In the genomic region with DNA sequence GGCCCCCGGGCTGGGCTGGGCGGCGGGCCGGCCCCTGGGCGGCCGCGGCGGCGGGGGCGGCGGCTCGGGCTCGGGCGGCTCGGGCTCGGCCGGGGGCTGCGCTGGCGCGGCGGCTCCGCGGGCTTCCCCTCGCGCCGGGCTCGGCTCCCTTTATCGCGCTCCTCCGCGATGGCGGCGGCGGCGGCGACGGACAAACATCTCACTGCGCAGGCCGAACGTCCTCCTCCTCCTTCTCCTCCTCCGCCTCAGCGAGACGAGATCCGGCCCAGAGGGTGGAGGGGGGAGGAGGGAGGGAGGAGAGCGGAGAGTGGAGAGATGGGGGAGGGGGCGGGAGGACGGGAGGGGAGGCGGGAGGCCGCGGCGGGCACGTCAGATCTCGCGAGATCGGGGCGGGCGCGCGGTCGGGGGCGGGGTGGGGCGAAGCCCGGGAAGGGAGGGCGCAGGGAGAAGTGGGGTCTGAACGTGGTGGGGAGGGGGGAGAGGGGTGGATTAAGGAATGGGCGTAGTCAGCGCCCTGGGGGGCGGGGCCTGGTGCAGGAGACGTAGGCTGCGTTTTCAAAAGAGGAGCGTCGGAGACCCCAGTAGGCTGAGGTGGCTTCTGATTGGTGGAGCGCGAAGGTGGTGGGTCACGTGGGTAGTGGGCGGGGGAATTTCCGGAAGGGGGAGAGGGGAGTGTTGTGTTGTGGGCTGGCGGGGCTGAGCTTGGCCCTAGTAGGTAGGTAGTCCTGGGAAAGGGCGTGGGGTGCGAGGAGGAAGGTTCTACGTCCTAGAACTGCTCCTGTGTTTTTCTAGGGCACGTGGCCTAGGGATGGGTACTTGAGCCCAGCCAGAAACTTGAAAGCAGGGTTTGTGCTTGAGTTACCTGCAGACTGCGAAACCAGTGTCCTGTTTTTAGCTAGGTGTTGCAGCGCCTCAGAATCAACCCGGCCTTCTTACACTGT, we compare ENCODE assay signal across 8 mouse cellular contexts. TPM values are rescaled to one million over a fixed set of nuclear protein-coding genes. Genes with fewer than 3 reads are reported as not detected.
DNase-seq lines count a peak whose midpoint lies in the region; ATAC-seq and TF ChIP-seq lines count a peak whose summit lies in the region.

A gene (minus strand): TSS at position 45 of the 941 bp plus-strand sequence.

- under 1% methylated on average over 64 of the region's 85 CpGs for WGBS in forebrain, embryonic 12.5 days
- WGBS in heart, postnatal 0 days = 1% methylated on average over 65 of the region's 85 CpGs
- under 1% methylated on average over 69 of the region's 85 CpGs for WGBS in liver, embryonic 16.5 days (ENCODE audit: insufficient replicate concordance)
- 2% methylated on average over 53 of the region's 85 CpGs for WGBS in neural tube, embryonic 13.5 days

- peak; percentile 99 for ATAC-seq in forebrain, embryonic 12.5 days (ENCODE audit: low FRiP score)
- peak; percentile 95 for ATAC-seq in heart, postnatal 0 days (ENCODE audit: insufficient read depth, low read depth)
- ATAC-seq in liver, embryonic 16.5 days (ENCODE audit: low read depth) = peak; percentile 82
- ATAC-seq in neural tube, embryonic 13.5 days (ENCODE audit: low read depth) = peak; percentile 98

- H3K27me3 ChIP-seq in E14TG2a.4 (ENCODE audit: insufficient read depth, low read length) = no peaks in the 10 kb centered on the region
- no peaks in the 10 kb centered on the region for H3K27me3 ChIP-seq in forebrain, embryonic 12.5 days
- no peaks in the 10 kb centered on the region for H3K27me3 ChIP-seq in heart, postnatal 0 days (ENCODE audit: control insufficient read depth, insufficient read depth, low read length)
- no peaks in the 10 kb centered on the region for H3K27me3 ChIP-seq in liver, embryonic 16.5 days (ENCODE audit: control insufficient read depth, insufficient read depth, low read depth, low read length)
- no peaks in the 10 kb centered on the region for H3K27me3 ChIP-seq in neural tube, embryonic 13.5 days
- no peaks in the 10 kb centered on the region for H3K27me3 ChIP-seq in testis, adult 2 months (ENCODE audit: control insufficient read depth, insufficient read depth, low read length)

- H3K27ac ChIP-seq in forebrain, embryonic 12.5 days = peak within 1 kb of the TSS; percentile 98
- peak within 1 kb of the TSS; percentile 99 for H3K27ac ChIP-seq in heart, postnatal 0 days (ENCODE audit: low read depth)
- peak within 1 kb of the TSS; percentile 97 for H3K27ac ChIP-seq in liver, embryonic 16.5 days (ENCODE audit: low read length)
- peak within 1 kb of the TSS; percentile 98 for H3K27ac ChIP-seq in neural tube, embryonic 13.5 days (replicated peaks)
- H3K27ac ChIP-seq in testis, adult 2 months (ENCODE audit: control insufficient read depth, insufficient read depth, low read depth, low read length) = peak within 1 kb of the TSS; percentile 95

- 0 out of 2 replicates have a peak, but pooled peaks have one; percentile 43 for TF ChIP-seq EP300 in heart, postnatal 0 days (IDR thresholded peaks at IDR 0.05; ENCODE audit: low read depth)

- peaks cover 9% of the 10 kb centered on the region; the same call in 1 of the 2 replicates for H3K36me3 ChIP-seq in E14TG2a.4 (ENCODE audit: insufficient read depth, low read length)
- H3K36me3 ChIP-seq in forebrain, embryonic 12.5 days (replicated peaks) = no peaks in the 10 kb centered on the region
- H3K36me3 ChIP-seq in heart, postnatal 0 days (replicated peaks; ENCODE audit: control insufficient read depth, insufficient read depth, low read length) = no peaks in the 10 kb centered on the region
- no peaks in the 10 kb centered on the region for H3K36me3 ChIP-seq in liver, embryonic 16.5 days (ENCODE audit: control insufficient read depth, insufficient read depth)
- H3K36me3 ChIP-seq in neural tube, embryonic 13.5 days = no peaks in the 10 kb centered on the region
- no peaks in the 10 kb centered on the region for H3K36me3 ChIP-seq in testis, adult 2 months (ENCODE audit: control insufficient read depth, insufficient read depth, low read length)

- H3K9me3 ChIP-seq in E14TG2a.4 (ENCODE audit: low read length) = no peaks in the 10 kb centered on the region
- H3K9me3 ChIP-seq in forebrain, embryonic 12.5 days = no peaks in the 10 kb centered on the region
- no peaks in the 10 kb centered on the region for H3K9me3 ChIP-seq in heart, postnatal 0 days (replicated peaks; ENCODE audit: control insufficient read depth, low read length)
- no peaks in the 10 kb centered on the region for H3K9me3 ChIP-seq in liver, embryonic 16.5 days (replicated peaks; ENCODE audit: control insufficient read depth, low read length)
- H3K9me3 ChIP-seq in neural tube, embryonic 13.5 days = no peaks in the 10 kb centered on the region

- peak within 1 kb of the TSS; percentile 87 for H3K4me3 ChIP-seq in E14TG2a.4 (replicated peaks; ENCODE audit: low read length)
- peak within 1 kb of the TSS; percentile 99 for H3K4me3 ChIP-seq in forebrain, embryonic 12.5 days (replicated peaks)
- H3K4me3 ChIP-seq in heart, postnatal 0 days (ENCODE audit: low read depth, low read length) = peak within 1 kb of the TSS; percentile 93
- H3K4me3 ChIP-seq in liver, embryonic 16.5 days (ENCODE audit: low read depth, low read length) = peak within 1 kb of the TSS; percentile 95
- peak within 1 kb of the TSS; percentile 95 for H3K4me3 ChIP-seq in neural tube, embryonic 13.5 days
- H3K4me3 ChIP-seq in testis, adult 2 months (ENCODE audit: control insufficient read depth, low read depth, low read length) = peak within 1 kb of the TSS; percentile 97

- H3K4me2 ChIP-seq in forebrain, embryonic 12.5 days = peak within 1 kb of the TSS; percentile 75
- H3K4me2 ChIP-seq in heart, postnatal 0 days (ENCODE audit: low read depth, low read length) = peak within 1 kb of the TSS; percentile 85
- peak within 1 kb of the TSS; percentile 83 for H3K4me2 ChIP-seq in liver, embryonic 16.5 days (ENCODE audit: low read depth, low read length)
- H3K4me2 ChIP-seq in neural tube, embryonic 13.5 days = peak within 1 kb of the TSS; percentile 74

- peak; percentile 73 for TF ChIP-seq POLR2A in testis, adult 2 months (IDR thresholded peaks at IDR 0.05; ENCODE audit: control insufficient read depth, low read depth, low read length)

- no peak for TF ChIP-seq CTCF in E14TG2a.4 (conservative IDR thresholded peaks at IDR 0.05; ENCODE audit: low read length)
- TF ChIP-seq CTCF in heart, postnatal 0 days (IDR thresholded peaks at IDR 0.05; ENCODE audit: low read depth) = no peak
- no peak for TF ChIP-seq CTCF in testis, adult 2 months (IDR thresholded peaks at IDR 0.05; ENCODE audit: control insufficient read depth, insufficient read depth, insufficient replicate concordance, low read depth, low read length)

- DNase-seq in c-Kit-positive CD71-positive TER-119-positive erythroid progenitor cells, embryonic 14.5 days (ENCODE audit: low spot score) = peak; percentile 89
- peak; percentile 97 for DNase-seq in heart, postnatal 0 days (ENCODE audit: low spot score)
- peak; percentile 98 to 99 for DNase-seq in kidney, postnatal 4 days

- peak within 1 kb of the TSS; percentile 97 for H3K9ac ChIP-seq in forebrain, embryonic 12.5 days
- peak within 1 kb of the TSS; percentile 98 for H3K9ac ChIP-seq in heart, postnatal 0 days (replicated peaks; ENCODE audit: low read depth, low read length)
- H3K9ac ChIP-seq in liver, embryonic 16.5 days (ENCODE audit: low read depth, low read length) = peak within 1 kb of the TSS; percentile 98
- H3K9ac ChIP-seq in neural tube, embryonic 13.5 days = peak within 1 kb of the TSS; percentile 99

- peaks cover 44% of the 10 kb centered on the region for H3K4me1 ChIP-seq in E14TG2a.4 (replicated peaks; ENCODE audit: low read depth, low read length)
- H3K4me1 ChIP-seq in forebrain, embryonic 12.5 days = peaks cover 14% of the 10 kb centered on the region
- peaks cover 14% of the 10 kb centered on the region for H3K4me1 ChIP-seq in heart, postnatal 0 days (ENCODE audit: control insufficient read depth, insufficient read depth)
- H3K4me1 ChIP-seq in liver, embryonic 16.5 days (ENCODE audit: control insufficient read depth, low read depth, low read length) = peaks cover 10% of the 10 kb centered on the region
- H3K4me1 ChIP-seq in neural tube, embryonic 13.5 days (replicated peaks) = peaks cover 32% of the 10 kb centered on the region
- H3K4me1 ChIP-seq in testis, adult 2 months (ENCODE audit: control insufficient read depth, insufficient read depth, low read length) = no peaks in the 10 kb centered on the region; the same call in 1 of the 2 replicates

RNA-seq across cellular contexts. Expression of the gene that starts here (rescaled TPM):
- 28.9 and 34.1 TPM in 2 replicates for polyA plus RNA-seq in forebrain, embryonic 12.5 days (2016; fragmentation: Nextera tagmentation; extraction: Ambion mirVana)
- 27.1 and 33.2 TPM in 2 replicates for total RNA-seq in heart, postnatal 0 days (2014; rRNA removed; ENCODE audit: low replicate concordance)
- polyA plus RNA-seq in heart, postnatal 0 days (2015; fragmentation: Nextera tagmentation; extraction: Ambion mirVana) = 25.2 and 27.6 TPM in 2 replicates
- polyA plus RNA-seq in liver, embryonic 16.5 days (2015; fragmentation: Nextera tagmentation; extraction: Ambion mirVana) = 10.9 and 12.7 TPM in 2 replicates
- 29.3 and 33.9 TPM in 2 replicates for polyA plus RNA-seq in neural tube, embryonic 13.5 days (2015; fragmentation: Nextera tagmentation; extraction: Ambion mirVana)
- 86.2 and 116 TPM in 2 replicates for polyA plus RNA-seq in testis, adult 2 months (2012; rRNA removed)

Comparison
In these comparisons a context has a peak if more than half of its experiments do, and no peak if none do; other contexts are left out.
1. Peak in every context shown above with its lines: DNase-seq, ATAC-seq, H3K4me3 ChIP-seq and H3K27ac ChIP-seq.